Mouse (Mus musculus) olfactory bulb, adult 2 months (tissue): Measurements from ENCODE around the gene E130308A19Rik.

Experiments
- CTCF ChIP-seq: fragments of 200-500 bp; IDR thresholded peaks from 2 replicates; pipeline ENCODE4 v1.5.1; 2012; ENCODE audit warnings: low read depth, mild to moderate bottlenecking, low read length, moderate library complexity; ENCODE audit not compliant: insufficient read depth
- POLR2A ChIP-seq: fragments of 200-500 bp; IDR thresholded peaks from 2 replicates; pipeline ENCODE4 v1.6.1; 2012; ENCODE audit warnings: mild to moderate bottlenecking, low read depth, low read length, moderate library complexity; ENCODE audit not compliant: insufficient read depth

DNA sequence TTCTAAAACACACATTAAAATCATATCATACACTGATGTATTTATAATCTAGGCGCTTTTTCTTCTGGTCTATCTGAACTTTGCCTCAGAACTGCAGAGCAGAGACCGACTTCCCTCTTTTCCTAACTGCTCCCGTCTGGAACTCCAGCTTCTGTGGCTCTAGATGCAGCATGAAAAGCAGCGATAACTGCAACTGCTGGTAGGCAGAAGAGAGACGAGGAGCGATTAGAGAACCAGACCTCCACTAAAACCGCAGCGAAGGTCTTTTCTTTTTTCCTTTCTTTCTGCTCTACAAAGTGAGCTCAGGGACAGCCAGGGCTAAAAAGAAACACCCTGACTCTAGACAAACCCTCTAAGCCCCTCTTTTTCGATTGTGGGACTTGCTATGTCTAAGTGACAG is 4.1 kb downstream of the E130308A19Rik start:
- TF ChIP-seq CTCF (no peak), POLR2A (no peak)
